ENCODE assay signal across 22 mouse cellular contexts in genomic region chr6:116440447-116440846, GRCm38 (mm10). TPM values are rescaled to one million over a fixed set of nuclear protein-coding genes. Genes with fewer than 3 reads are reported as not detected.
"Had no signal": no experiment of that assay in that cellular context is flagged by ENCODE, and none has a peak within 500 bp of the region (broad histone marks: within the 10 kb centered on the region; RNA-seq: fewer than 3 reads in every experiment).

No protein-coding gene starts in this region.

- H3K4me3 ChIP-seq: layer of hippocampus, adult 2 months; limb, embryonic 13.5 days; midbrain, embryonic 13.5 days; stomach, embryonic 15.5 days had no signal

- H3K36me3 ChIP-seq: limb, embryonic 13.5 days; midbrain, embryonic 13.5 days; stomach, embryonic 15.5 days had no signal

- H3K9me3 ChIP-seq: limb, embryonic 13.5 days; midbrain, embryonic 13.5 days; stomach, embryonic 15.5 days had no signal

- DNase-seq: kidney, postnatal 10 days; kidney, postnatal 4 days; left cerebral cortex, postnatal 4 days; lung, adult 18-20 months; right cerebral cortex, postnatal 14 days; thymus, adult 2 months; thymus, postnatal 25 days had no signal

- H3K27me3 ChIP-seq: limb, embryonic 13.5 days; midbrain, embryonic 13.5 days; stomach, embryonic 15.5 days had no signal

- H3K9ac ChIP-seq: limb, embryonic 13.5 days; liver, embryonic 14.5 days; midbrain, embryonic 13.5 days; stomach, embryonic 15.5 days had no signal

- ATAC-seq: midbrain, embryonic 13.5 days had no signal

- H3K4me2 ChIP-seq: limb, embryonic 13.5 days; midbrain, embryonic 13.5 days; stomach, embryonic 15.5 days had no signal

- H3K27ac ChIP-seq: layer of hippocampus, adult 2 months; limb, embryonic 13.5 days; liver, embryonic 14.5 days; midbrain, embryonic 13.5 days; stomach, embryonic 15.5 days had no signal

- H3K4me1 ChIP-seq: limb, embryonic 13.5 days; midbrain, embryonic 13.5 days; stomach, embryonic 15.5 days had no signal

RNA-seq across cellular contexts. Expression of gene Olfr211, which starts 48.4 kb away (rescaled TPM):
- total RNA-seq: layer of hippocampus, adult 2 months; layer of hippocampus, postnatal 10 days; left cerebral cortex, adult 18-20 months; left cerebral cortex, postnatal 10 days; left cerebral cortex, postnatal 4 days; liver, adult 2 months; midbrain, postnatal 0 days had no signal
- polyA plus RNA-seq: limb, embryonic 13.5 days; liver, adult 2 months; liver, embryonic 14.5 days; lung, embryonic 16.5 days; midbrain, embryonic 13.5 days; midbrain, postnatal 0 days; neural tube, embryonic 14.5 days; spleen, adult 2 months; stomach, embryonic 15.5 days; testis, adult 2 months; thymus, adult 2 months; urinary bladder, adult 2 months had no signal
